Mouse (Mus musculus): ENCODE data around the gene Rnf114.
A peak's percentile ranks its signal among the peaks of the same experiment; 100 is the strongest.

Gene Rnf114

GRCm38 (mm10) chr2:167505127-167505526 is 12.7 kb downstream of the Rnf114 start:
- DNase-seq, result peak; percentile 38

- no peak for DNase-seq
These were observed 14.3 kb downstream of the Rnf114 start for GRCm38 (mm10) chr2:167506546-167507260.

GRCm38 (mm10) chr2:167507719-167508385 is 15.4 kb downstream of the Rnf114 start:
- DNase-seq, result no peak

- DNase-seq, result no peak
These were observed 16.1 kb downstream of the Rnf114 start for GRCm38 (mm10) chr2:167508569-167508968.

GRCm38 (mm10) chr2:167510485-167510884 is 18.0 kb downstream of the Rnf114 start:
- DNase-seq, result peak; percentile 57

- no peak for DNase-seq
These were observed 19.9 kb downstream of the Rnf114 start for GRCm38 (mm10) chr2:167512365-167512764.

GRCm38 (mm10) chr2:167512970-167513369 is 20.5 kb downstream of the Rnf114 start:
- peak; percentile 48 for DNase-seq

GRCm38 (mm10) chr2:167514641-167515040 is 22.2 kb downstream of the Rnf114 start:
- DNase-seq, result no peak

GRCm38 (mm10) chr2:167515688-167516087 is 23.2 kb downstream of the Rnf114 start:
- DNase-seq, result no peak

- peak; percentile 43 for DNase-seq
These were observed 27.3 kb downstream of the Rnf114 start for GRCm38 (mm10) chr2:167519606-167520252.

GRCm38 (mm10) chr2:167528278-167528677 is 35.8 kb downstream of the Rnf114 start:
- DNase-seq, result peak; percentile 71

GRCm38 (mm10) chr2:167529935-167530513 is 37.6 kb downstream of the Rnf114 start:
- no peak for DNase-seq

GRCm38 (mm10) chr2:167530536-167530935 is 38.1 kb downstream of the Rnf114 start:
- no peak for DNase-seq

GRCm38 (mm10) chr2:167532131-167532530 is 39.7 kb downstream of the Rnf114 start:
- DNase-seq, result peak; percentile 77

GRCm38 (mm10) chr2:167533880-167534279 is 41.4 kb downstream of the Rnf114 start:
- DNase-seq, result no peak

GRCm38 (mm10) chr2:167536320-167536945 is 44.0 kb downstream of the Rnf114 start:
- no peak for DNase-seq

GRCm38 (mm10) chr2:167537476-167538297 is 45.2 kb downstream of the Rnf114 start, which contains the start of gene Snai1:
Snai1 (plus strand) TSS chr2:167538195.
- peak; percentile 93 for DNase-seq

GRCm38 (mm10) chr2:167538671-167539306 is 46.3 kb downstream of the Rnf114 start:
- peak; percentile 41 for DNase-seq

- DNase-seq, result no peak
These were observed 47.4 kb downstream of the Rnf114 start for GRCm38 (mm10) chr2:167539536-167540476.

GRCm38 (mm10) chr2:167540477-167541110 is 48.1 kb downstream of the Rnf114 start:
- no peak for DNase-seq
